Mouse (Mus musculus): Measurements from ENCODE around the gene Nyap2. TPM values are rescaled to one million over a fixed set of nuclear protein-coding genes. Genes with fewer than 3 reads are reported as not detected.

Nyap2 gene
- total RNA-seq (2017), result not detected in 3 replicates

GRCm38 (mm10) chr1:81076831-81077664 lies at the start of gene Nyap2:
Gene Nyap2, plus strand, starts transcription at chr1:81076950.
- no peak for ATAC-seq (replicated peaks; ENCODE audit: insufficient number of reproducible peaks, low FRiP score, low TSS enrichment, poor library complexity, severe bottlenecking)

DNA sequence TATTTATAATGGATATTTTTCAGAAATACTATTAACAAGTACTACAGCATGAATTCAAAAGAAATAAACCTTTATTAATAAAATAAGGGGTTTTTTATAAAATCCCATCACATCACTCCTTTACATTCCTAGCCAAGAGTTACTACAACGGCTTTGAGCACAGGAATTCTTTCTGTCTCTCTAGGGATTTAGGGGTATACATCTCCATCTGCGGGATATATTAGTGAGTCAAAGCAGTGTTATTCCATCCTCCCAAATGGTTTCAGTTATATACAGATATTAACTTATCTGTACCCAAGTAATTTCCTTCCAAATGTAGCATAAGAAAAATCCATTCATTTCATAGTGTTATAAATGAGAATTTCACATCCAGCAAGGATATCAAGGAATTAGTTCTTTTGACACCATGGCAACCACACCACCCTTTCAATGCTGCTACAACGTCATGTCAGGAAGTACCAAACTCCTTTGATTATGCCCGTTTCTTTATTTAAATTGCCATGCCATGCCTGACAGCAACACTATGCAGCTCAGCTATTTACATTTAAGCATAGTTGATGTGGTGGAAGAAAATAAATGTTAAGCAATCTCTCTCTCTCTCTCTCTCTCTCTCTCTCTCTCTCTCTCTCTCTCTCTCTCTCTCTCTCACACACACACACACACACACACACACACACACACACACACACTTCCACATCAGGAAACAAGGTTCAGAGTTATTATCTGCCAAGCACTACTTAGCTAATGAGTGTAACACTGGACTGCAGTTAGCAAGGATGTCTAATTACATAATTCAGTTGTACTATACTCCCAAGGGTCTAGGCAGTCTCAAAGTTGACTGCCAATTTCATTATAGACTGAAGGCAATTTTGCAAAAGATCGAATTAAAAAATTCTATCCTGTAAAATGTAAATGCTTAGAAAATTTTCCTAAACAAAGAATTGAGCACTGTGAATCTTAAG lies 33.6 kb upstream of the Nyap2 start:
- ATAC-seq (replicated peaks; ENCODE audit: insufficient number of reproducible peaks, low FRiP score, low TSS enrichment, poor library complexity, severe bottlenecking), result no peak

DNA sequence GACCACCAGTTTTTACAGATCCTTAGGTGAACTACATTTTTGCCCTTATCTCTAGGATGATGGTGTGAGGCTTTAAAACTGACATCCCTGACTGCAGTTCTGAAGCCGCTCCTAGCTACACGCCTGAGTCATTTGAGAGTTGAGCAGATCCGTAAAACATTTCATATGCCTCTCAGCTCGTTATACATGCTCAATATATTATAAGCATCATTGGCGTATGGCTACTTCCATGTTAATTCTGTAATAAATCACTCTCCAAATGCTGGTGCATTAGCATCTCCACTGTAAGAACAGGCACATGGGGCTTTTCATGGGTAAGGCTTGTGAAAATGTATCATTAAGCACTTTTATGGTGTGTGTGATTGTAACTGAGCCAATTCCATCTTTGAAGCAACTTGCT lies 18.4 kb upstream of the Nyap2 start:
- ATAC-seq (replicated peaks; ENCODE audit: insufficient number of reproducible peaks, low FRiP score, low TSS enrichment, poor library complexity, severe bottlenecking), result no peak

DNA sequence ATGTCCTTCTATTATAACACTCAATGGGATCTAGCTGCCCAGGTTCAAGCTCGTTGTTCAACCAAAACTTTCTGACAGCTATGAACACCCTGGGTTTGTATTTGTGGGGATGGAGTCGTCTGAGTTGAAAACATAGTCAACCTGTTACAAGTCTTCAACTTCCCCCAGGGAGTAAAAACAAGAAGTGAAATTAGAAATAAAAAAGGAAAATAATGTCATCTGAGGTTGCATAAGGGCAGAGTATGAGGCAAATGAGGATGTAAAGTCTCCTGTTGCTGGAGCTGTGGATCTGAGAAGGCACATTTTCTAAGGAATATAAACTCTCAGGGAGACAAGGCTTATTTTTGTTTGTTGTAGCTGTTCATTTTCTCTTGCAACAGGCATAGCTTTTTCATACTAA lies 17.9 kb upstream of the Nyap2 start:
- no peak for ATAC-seq (replicated peaks; ENCODE audit: insufficient number of reproducible peaks, low FRiP score, low TSS enrichment, poor library complexity, severe bottlenecking)

DNA sequence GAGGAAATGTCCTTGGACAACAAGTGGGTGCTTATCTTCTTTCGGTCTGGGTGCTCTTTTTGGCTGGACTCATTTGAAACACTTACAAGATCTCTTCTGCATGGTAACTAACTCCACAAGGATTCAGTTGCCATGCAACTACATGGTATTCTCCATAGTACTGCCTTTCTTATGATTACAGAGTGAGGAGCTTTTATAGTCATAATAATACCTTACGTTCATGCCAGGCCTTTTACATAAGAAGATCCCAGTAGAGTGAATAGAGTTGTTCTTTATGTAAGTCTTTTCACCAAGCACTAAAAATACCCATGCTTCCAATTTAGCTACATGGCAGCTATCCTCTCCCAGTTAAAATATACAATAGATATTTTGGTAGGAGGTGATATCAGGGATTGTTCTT lies 13.9 kb upstream of the Nyap2 start:
- ATAC-seq (replicated peaks; ENCODE audit: insufficient number of reproducible peaks, low FRiP score, low TSS enrichment, poor library complexity, severe bottlenecking), result no peak

- ATAC-seq (replicated peaks; ENCODE audit: insufficient number of reproducible peaks, low FRiP score, low TSS enrichment, poor library complexity, severe bottlenecking), result no peak
Measured at GRCm38 (mm10) chr1:81076259-81076658, 491 bp upstream of the Nyap2 start.

DNA sequence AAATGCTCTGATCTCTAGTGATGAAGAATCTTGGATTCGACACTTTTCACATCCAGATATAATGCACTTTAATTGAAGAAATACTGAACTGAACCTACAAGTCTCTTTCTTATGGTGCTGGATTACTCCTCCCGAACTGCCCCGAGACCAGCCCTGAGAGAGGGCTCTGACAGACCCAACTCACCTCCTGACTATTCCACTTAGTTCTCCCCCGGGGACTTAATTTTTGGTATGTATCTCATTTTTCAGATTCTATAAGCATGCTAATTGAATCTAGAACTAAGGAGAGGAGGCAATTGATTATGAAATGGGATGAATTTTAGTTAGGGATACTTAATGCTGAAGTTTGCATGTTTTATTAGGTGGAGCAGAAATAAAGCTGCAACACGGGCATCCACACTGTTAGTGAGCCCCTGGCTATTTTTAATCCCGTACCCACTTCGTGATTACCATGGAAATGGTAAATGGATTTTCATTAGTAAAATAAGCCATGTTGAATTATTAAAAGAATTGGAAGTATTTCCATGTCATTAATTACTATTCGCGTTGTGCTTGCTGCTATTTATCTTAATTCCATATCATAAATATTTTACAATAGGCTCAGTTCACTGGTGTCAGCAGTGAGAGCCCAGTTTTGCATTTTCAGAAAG lies 1.0 kb downstream of the Nyap2 start:
- ATAC-seq (replicated peaks; ENCODE audit: insufficient number of reproducible peaks, low FRiP score, low TSS enrichment, poor library complexity, severe bottlenecking), result no peak

GRCm38 (mm10) chr1:81087485-81087884 lies 10.7 kb downstream of the Nyap2 start:
- no peak for ATAC-seq (replicated peaks; ENCODE audit: insufficient number of reproducible peaks, low FRiP score, low TSS enrichment, poor library complexity, severe bottlenecking)

DNA sequence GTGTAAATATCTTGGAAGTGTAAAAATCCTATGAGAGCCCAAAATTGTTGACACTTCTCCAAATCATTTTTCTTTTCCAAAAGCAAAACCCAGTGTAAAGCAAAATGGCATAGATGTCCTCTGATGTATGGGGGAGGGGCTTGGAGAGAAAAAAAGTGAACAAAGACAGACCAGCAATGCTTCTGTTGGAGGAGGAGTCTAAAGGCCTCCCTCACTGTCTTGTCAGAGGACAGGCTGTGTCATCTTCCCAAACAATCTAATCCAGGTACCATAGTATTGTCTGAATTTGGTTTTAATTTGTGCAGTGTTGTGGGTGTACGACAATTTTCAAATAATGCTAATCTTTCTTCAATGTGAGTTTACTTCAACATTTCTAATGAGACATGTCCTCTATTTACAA lies 13.7 kb downstream of the Nyap2 start:
- ATAC-seq (replicated peaks; ENCODE audit: insufficient number of reproducible peaks, low FRiP score, low TSS enrichment, poor library complexity, severe bottlenecking), result no peak

DNA sequence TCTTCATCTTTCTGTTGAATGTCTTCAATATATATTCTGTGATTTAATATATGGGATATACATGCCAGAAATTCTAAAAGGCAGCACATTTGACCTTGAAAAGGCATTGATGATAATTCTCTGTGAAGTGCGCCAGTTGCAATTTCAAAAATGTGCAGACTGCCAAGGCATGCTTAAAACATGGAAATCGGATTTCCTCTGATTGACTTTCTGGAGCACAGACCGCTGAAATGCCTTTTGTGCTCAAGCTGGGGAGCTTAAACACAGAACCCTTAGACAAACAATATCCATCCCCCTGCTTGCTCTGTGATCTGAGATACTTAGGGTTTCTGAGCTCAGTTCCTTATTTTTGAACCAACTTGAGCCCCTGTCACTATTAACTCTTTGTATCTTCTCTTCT lies 14.2 kb downstream of the Nyap2 start:
- no peak for ATAC-seq (replicated peaks; ENCODE audit: insufficient number of reproducible peaks, low FRiP score, low TSS enrichment, poor library complexity, severe bottlenecking)

DNA sequence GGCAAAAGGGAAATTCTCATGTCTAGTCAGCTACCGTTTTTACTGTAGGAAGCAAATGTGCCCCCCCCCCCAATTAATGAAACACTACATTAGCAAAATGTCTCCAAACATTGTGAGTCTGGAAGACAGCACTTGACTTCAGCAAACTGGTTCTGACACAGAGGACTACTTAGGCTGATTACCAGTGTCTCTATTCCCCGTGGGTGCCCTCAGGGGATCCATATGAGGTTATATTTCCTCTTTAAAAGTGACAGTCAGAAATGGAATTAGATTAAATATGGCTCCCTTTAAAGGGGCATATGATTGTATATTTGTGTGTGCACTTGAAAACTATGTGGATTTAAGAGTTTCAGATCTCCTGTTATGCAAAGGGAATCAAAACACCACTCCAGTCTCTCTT lies 15.3 kb downstream of the Nyap2 start:
- ATAC-seq (replicated peaks; ENCODE audit: insufficient number of reproducible peaks, low FRiP score, low TSS enrichment, poor library complexity, severe bottlenecking), result no peak

- ATAC-seq (replicated peaks; ENCODE audit: insufficient number of reproducible peaks, low FRiP score, low TSS enrichment, poor library complexity, severe bottlenecking), result no peak
Measured at GRCm38 (mm10) chr1:81092886-81093285, 16.1 kb downstream of the Nyap2 start.

- ATAC-seq (replicated peaks; ENCODE audit: insufficient number of reproducible peaks, low FRiP score, low TSS enrichment, poor library complexity, severe bottlenecking), result no peak
Measured at GRCm38 (mm10) chr1:81098950-81099349, 22.2 kb downstream of the Nyap2 start.

GRCm38 (mm10) chr1:81101749-81102148 lies 25.0 kb downstream of the Nyap2 start:
- ATAC-seq (replicated peaks; ENCODE audit: insufficient number of reproducible peaks, low FRiP score, low TSS enrichment, poor library complexity, severe bottlenecking), result no peak

GRCm38 (mm10) chr1:81119732-81120131 lies 43.0 kb downstream of the Nyap2 start:
- ATAC-seq (replicated peaks; ENCODE audit: insufficient number of reproducible peaks, low FRiP score, low TSS enrichment, poor library complexity, severe bottlenecking), result no peak

DNA sequence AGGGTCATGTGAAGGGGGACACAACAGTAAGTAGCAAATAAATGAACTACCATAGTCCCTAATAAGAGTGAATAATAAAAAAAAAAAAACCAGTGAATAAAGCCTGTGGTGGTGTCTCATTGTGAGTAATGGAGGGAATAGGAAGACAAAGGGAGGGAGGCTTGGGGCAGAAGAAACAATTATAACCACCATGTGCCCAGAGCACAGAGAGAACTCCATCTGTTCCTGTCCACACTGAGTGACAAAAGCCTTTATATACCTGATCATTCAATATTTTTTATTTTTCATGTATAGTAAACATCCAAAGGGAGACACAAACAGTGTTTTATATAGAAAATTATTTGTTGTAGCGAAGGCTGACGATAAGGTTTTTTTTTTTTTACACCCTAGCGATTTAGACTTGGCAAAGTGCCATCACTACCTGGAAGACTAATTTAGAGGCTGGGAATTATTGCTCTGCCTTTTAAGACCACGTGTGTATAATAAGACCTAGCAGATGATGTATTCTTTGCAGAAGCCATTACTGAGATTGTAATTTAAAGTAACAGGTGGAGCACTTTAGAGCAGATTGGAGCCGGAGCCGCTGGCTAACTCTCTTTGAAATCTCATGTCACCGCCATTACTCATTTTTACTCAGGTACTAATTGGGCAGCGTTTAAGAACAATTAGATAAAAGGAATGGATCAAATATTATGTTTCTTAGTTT lies 55.4 kb downstream of the Nyap2 start:
- no peak for ATAC-seq (replicated peaks; ENCODE audit: insufficient number of reproducible peaks, low FRiP score, low TSS enrichment, poor library complexity, severe bottlenecking)

DNA sequence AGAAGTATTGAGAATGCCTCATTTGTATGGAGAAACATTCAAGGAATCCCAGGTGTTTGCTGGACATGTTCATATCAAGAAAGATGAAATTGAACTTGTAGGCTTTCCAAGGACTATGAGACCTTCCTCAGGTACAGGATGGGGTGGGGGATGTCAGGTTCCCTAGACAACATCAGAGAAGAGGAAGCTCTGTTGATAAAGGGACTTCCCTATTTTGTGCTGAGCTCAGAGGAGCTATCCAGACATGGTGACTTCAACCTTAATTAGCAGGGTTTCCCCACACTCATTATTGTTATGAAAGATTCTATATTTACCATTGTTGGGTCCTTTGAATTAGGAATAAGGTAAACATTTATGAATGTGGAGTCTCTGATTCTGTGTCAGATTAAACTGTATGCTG lies 67.1 kb downstream of the Nyap2 start:
- no peak for ATAC-seq (replicated peaks; ENCODE audit: insufficient number of reproducible peaks, low FRiP score, low TSS enrichment, poor library complexity, severe bottlenecking)

DNA sequence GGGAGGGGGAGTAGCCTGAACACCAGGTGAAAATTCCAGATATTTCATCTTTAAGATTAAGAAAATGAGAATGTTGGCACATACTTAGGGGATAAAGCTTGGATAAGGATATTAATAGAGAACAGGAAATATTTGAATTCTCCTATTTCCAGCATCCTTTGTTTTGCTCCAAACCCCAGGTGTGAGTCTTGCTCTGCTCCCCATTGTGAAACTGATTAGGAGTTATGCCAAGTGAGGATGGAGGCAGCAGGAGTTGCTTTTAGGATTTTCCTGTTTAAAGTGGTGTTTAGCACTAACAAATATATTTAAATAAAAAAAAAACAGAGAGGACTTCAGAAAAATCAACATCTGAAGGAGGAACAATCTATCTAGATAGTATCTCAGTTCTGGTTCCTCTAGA lies 68.8 kb downstream of the Nyap2 start:
- ATAC-seq (replicated peaks; ENCODE audit: insufficient number of reproducible peaks, low FRiP score, low TSS enrichment, poor library complexity, severe bottlenecking), result no peak

- ATAC-seq (replicated peaks; ENCODE audit: insufficient number of reproducible peaks, low FRiP score, low TSS enrichment, poor library complexity, severe bottlenecking), result no peak
Measured at GRCm38 (mm10) chr1:81169245-81169644, 92.5 kb downstream of the Nyap2 start.

Measured in monocyte, adult 5-6 weeks (primary cell).